Mouse (Mus musculus) frontal cortex, adult (tissue): ENCODE measurements at regions not wholly inside any gene's neighbourhood (a gene's known extent, or its start where the extent isn't known, plus 50 kb on each side); places are given as distances from the start of the nearest gene placed in this dataset.

Experiments
- ATAC-seq: cut with Nextera tagmentation; 2 replicates; pipeline ENCODE4 v1.9.2; 2017; ENCODE audit warnings: mild to moderate bottlenecking, moderate library complexity, mixed read lengths; ENCODE audit not compliant: low TSS enrichment

DNA sequence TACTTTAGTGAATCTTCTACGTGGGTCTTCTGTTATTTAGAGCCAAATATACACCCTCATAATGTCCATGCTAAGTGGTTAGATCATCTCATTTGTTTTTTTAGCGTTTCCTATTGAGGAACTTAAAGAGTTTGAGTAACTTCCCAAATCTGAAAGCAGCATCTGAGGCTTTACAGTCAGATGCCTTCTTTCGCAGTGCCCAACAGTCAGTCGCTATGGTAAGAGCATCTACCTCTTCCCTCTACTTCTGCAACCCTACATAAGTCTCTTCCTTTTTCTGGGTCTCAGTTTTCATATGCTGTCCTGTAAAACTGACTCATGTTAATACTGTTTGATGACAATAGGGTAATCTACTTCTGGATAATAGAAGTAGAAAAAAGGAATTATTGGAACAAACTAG, 146.8 kb downstream of the Ktn1 start:
- no peak for ATAC-seq

GRCm38 (mm10) chr14:47798203-47798602, 150.0 kb downstream of the Ktn1 start:
- ATAC-seq: no peak

DNA sequence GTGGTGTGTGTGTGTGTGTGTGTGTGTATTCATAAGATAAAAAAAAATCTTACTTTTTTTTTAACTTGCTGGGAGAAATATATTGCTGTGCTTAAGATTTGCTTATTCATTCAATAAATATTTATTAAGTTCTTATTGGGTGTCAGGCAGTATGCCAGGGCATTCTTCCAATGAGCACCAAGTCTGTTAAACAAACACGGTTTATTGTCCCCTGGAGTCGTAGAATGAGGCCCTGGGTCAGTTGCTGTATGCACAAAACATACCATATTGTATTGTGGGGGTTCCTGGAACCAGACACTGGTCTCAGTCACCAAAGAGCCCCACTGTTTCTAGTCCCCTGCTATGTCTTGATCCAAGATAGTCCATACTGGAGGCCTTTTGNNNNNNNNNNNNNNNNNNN, 151.3 kb downstream of the Ktn1 start:
- ATAC-seq: no peak

DNA sequence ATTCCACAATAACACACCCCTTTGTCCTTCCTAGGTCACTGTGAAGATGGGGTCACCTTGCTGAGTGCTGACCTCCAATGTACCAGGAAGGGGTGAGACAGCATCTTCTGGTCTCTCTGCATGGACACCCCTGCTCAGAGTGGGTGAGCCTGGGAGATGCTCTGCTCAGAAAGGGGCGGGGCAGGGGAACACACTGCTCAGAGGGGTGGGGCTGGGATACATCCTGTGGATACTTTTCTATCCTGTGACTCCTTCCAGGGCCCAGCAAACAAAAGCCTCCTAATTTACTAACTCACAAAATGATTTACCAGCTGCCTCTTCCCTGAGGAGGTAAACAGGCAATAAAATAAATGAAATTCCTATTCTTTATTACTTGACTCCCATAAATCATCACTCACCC, 157.0 kb downstream of the Ktn1 start:
- ATAC-seq: no peak

GRCm38 (mm10) chr14:47805771-47806535, 157.7 kb downstream of the Ktn1 start:
- no peak for ATAC-seq

- no peak for ATAC-seq
Measured at GRCm38 (mm10) chr14:47808097-47808910, 160.1 kb downstream of the Ktn1 start.

DNA sequence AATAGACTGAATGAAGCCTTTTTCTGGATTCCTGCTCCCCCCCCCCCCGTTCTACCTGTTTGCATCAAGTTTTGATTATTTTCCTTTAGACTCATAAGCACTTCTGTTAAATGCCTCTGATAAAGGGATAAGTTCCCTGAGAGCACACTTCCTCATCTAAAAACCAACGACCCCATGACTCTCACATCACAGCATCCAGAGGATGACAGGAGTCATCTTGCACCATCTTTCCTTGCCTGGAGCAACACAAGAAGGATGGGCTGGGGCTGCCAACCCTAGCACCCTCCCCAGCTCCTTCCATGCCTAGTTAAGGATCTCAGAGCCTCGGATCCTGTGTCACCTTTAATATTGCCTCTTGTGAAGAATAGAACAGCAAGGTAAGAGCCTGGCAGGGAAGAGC, 170.0 kb downstream of the Ktn1 start:
- no peak for ATAC-seq

GRCm38 (mm10) chr14:47818641-47819040, 170.4 kb downstream of the Ktn1 start:
- no peak for ATAC-seq

- no peak for ATAC-seq
Measured at GRCm38 (mm10) chr14:47820571-47821143, 172.4 kb downstream of the Ktn1 start.

DNA sequence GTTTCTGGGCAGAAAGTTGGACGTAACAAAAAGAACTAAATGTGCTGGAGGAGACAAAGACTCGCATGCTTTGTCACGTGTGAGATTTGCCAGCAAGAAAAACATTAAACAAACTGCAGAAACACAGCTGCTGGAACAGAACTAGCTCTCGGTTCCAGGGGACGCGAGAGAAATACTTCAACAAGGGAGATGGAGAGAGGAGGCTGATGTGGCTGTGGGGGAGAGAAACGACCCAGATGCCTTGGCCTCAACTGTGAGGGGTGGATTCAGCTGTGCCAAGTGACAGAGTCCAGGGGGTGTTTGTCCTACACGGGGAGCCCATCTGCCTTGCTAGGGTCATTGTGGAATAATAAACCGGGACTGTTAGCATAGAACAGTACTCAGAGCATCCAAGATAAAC, 174.9 kb downstream of the Ktn1 start:
- no peak for ATAC-seq

- no peak for ATAC-seq
Measured at GRCm38 (mm10) chr14:47823696-47824095, 175.4 kb downstream of the Ktn1 start.

- no peak for ATAC-seq
Measured at GRCm38 (mm10) chr14:47825446-47825956, 177.3 kb downstream of the Ktn1 start.

DNA sequence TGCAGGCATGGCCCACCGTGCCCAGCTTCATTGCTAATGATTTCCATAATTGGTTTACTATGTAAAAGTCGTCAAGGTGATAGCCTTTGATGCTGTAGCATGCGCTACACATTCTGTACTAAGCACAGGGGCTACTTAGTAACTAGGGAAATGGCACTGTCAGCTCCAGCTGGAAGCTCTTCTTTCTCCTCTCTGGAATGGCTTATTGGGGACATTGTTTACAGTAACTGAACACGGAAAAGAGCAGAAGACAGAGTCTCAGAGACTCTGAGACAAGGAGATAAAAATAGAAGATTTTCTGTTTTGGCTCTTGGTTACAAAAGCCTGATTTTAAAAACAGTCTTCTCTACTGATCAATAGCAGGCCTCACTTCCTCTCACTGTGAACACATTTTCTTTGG, 178.3 kb downstream of the Ktn1 start:
- ATAC-seq: no peak

DNA sequence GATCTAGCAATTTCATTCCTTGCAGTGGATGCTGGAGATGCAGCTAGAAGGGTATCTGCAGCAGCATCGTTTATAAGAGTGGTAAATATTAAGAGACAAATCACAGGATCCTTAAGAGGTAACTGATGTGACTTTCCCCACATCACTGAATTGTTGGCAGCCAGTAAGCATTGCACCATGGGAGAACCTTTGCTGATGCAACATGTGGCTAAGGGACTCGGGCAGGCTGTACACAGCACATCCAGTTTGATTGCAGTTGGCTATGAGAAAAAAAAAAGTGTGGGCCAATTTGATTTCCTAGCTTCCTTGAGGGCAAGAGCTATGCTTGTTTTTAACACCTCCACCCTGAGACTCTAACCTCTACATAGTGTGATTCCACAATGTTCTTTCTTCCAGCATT, 179.4 kb downstream of the Ktn1 start:
- ATAC-seq: no peak

GRCm38 (mm10) chr14:47833696-47834095, 185.4 kb downstream of the Ktn1 start:
- no peak for ATAC-seq

GRCm38 (mm10) chr14:47835408-47835807, 187.2 kb downstream of the Ktn1 start:
- no peak for ATAC-seq

GRCm38 (mm10) chr14:47839493-47840215, 191.4 kb downstream of the Ktn1 start:
- ATAC-seq: no peak

DNA sequence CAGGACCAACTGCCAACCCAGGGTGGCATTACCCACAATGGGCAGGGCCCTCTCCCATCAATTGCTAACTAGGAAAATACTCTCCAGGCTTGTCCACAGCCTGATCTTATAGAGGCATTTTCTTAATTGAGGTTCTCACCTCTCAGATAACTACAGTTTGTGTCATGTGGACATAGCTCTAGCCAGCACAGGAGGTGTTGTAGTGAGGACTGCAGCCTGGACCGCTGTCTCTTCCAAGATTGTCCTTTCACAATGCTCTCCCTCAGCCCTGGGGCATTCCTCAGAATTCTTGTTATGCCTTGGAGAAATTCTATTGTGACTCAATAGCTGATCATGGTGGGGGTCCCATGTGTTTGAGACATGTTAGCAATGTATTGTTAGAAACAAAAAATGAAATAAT, 196.1 kb downstream of the Ktn1 start:
- ATAC-seq: no peak

DNA sequence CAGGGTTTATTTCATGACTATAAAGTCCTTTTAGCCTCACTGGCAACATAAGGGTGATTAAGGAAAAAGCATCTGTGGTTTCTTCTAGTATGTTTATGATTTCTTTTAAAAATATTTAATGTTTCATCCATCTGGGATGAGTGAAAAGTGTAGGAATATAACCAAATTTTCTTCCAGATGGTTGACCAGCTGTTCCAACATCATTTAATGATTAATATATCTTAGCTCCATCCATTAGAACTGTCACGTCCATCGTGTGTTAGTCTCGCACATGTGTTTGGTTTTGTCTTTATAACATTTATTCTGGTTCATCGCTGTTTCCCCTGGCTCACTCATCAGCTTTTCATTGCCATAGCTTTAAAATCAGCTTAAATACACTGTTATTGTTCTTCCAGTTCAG, 200.6 kb downstream of the Ktn1 start:
- no peak for ATAC-seq

DNA sequence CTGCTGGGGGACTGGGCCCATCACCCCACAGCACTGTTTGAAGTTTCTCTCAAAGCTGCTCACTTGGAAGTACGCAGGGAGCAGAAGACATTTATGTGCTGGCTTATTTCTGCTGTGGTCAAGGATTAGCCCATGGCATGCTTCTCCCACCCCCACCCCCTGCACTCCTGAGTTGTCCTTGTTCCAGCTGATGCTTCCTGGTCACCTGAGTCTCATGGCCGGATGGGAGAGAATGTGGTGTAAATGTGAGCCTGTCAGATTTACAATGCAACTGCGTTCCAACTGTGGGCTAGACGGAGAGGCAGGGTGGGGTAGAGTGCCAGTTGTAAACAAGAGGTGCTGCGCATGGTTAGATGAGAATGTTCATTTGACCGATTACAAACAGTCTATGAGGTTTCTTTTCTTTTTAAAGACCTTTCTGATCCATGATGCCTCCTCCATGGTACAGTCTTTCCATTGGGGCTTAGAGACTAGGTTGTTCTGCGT, 208.1 kb downstream of the Ktn1 start:
- no peak for ATAC-seq

DNA sequence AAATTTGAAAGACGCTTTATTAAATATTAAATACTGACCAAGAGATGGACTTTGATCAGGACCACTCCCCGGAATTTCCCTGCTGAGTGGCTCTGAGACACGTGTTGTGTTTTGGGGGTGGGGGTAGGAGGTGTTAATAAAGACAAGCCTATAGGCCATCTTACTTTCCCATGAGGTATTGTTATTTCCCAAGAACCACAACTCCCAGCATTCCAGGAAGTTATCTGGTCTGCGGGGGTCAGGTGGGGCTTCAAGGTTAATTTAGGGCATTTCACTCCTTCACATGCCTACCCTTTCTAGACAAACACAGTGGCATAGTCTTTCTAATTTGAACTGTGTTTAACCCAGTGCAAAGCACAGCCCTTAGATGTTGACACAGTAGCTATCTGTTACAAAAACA, 209.0 kb downstream of the Ktn1 start:
- ATAC-seq: no peak
